Mouse (Mus musculus): ENCODE measurements around the gene Prpsap1.

The Prpsap1 gene

DNA sequence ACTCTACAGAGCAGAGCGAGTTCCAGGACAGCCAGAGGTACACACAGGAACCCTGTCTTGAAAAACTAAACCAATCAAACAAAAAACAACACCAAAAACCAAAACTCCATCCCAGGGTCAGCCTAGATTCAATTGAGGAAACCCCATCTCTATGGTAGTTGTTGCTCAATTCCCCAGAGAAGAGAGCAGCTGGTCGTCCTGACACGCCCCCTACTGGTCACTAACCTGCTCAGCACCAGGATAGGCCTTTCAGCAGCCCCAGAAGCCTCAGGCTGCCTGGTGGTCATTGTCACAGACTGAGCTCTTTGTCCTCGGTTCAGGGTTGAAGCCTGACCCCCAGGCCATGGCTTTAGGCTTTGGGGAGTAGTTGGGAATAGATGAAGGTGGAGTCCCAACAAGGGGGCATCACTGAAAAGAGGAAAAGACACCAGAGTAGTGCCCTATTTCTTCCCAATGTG lies at the start of gene Prpsap1:
Gene Prpsap1 (minus strand): TSS at position 408 of the 458 bp plus-strand sequence.
- DNase-seq (ENCODE audit: low spot score): peak; percentile 54

DNA sequence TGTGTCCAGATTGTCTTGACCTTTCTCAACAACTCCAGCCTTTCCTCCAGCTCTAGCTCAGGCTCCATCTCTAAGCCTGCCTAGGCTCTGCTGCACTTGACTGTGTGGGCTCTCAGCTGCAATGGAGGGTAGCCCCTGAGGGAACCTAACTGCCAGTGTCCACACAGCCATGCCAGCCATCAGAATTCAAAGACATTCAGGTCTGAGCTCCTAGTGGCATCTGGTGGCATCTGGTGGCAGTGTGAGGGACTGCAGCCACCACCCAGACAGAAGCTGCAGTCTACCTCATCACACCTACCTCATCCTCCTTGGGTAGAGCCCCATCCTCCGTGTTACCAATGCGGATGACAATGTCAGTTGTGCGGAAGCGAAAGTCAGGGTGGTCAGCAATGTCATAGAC lies 49.1 kb upstream of the Prpsap1 start:
- peak; percentile 43 for DNase-seq (ENCODE audit: low spot score)

DNA sequence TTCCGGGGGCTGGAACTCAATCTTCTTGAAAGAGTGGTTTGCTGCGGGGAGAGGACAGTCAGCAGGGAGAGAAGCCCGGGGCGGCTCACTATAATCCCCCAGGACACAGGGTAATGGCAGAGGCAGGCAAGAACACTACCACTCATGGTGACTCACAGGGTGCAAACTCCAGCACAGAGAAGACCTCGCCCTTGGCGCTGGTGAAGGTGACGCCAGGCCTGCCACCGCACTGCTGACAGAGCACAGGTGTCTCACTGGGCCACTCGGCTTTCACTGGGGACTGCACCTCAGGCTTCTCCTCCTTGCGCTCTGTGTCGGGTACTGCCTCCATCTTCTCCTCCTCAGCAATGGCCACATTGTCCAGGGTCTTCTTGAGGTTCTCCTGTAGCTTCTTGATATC lies 47.2 kb upstream of the Prpsap1 start:
- no peak for DNase-seq (ENCODE audit: low spot score)

DNA sequence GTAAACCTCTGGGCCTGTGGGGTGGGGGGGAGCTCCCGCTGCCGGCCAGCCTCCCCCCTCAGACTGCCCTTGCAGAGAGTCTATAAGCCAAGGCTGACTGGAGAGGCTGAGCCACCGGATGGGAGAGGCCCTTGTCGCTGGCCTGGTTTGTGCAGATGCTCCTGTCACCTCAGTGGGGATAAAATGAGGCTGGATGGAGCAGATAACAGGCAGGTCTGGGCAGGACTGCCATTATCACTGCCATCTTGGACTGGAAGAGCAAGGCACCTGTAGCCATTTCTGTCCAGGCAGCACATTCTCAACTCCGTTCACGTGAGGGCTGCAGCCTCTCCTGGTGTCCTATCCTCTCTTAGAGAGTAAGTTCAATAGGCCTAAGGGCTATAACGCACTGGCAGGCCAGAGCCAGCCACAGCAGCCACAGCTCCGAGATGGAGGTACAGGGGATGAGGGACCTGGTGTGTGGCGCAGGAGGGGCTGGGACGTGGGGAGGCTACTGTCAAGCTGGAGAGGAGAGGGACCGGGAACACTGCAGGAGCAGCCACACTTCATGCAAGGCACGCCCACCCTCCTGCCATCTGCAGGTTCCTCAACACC lies 44.2 kb upstream of the Prpsap1 start:
- DNase-seq (ENCODE audit: low spot score): no peak

DNA sequence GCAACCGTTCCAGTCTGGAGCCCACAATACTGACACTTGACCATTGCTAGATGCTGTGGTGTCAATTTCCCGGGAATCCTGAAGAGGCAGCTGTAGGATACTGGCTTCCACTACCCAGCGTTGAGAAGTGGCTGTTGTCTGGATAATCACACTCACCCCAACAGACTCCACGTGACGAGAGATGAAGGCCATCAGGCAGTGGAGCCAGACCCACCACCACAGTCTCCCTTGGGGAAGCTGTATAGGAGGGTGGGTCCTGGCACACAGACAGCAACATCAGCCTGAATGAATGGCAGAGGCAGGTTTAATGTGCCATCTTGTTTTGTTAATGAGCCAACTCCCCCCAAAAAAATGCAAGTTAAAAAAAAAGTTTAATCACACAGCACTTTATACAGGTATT lies 43.4 kb upstream of the Prpsap1 start:
- DNase-seq (ENCODE audit: low spot score): no peak

DNA sequence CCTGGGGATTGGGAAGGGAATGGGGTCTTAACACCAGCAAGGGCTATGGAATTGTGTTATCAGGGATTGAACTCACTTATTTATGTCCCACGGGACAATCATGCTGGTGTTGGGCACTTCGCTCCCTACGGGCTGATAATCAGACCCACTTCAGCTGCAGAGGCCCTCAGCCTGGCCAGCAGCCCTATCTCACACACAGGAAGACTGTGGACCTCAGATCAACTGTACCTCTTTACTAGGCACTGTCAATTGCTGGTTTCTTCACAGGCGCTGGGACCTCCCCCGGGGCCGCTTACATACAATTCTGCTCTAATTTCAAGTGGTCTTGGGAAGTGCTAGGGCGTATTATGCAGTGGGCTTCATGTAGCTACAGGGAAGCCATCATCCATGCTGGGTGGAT lies 42.7 kb upstream of the Prpsap1 start:
- no peak for DNase-seq (ENCODE audit: low spot score)

DNA sequence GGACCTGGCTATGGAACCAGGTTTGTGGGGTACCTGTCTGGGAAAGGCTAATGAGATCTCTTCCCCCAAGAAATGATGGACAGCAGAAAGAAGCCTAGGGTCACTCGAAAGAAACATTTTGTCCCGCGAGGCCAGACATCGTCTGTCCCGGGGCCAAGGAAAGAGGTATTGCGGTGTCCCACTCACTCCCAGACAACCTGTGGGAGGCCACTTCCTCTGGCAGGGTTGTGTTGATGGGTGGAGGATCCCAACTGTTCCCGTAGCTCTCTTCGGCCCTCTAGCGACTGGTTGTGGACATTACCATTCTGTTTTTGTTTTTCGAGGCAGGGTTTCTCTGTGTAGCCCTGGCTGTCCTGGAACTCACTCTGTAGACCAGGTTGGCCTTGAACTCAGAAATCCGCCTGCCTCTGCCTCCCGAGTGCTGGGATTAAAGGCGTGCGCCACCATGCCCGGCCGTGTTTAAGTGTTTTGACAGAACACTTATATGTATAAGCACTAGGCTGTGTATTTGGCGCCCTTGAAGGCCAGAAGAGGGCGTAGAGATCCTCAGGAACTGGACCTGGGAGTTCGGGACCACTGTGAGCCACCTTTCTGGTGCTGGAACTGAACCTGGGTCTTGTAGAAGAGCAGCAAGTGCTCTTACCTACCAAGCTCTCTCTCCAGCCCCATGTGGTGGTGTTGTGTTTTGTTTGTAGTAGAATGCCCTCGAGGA lies 40.3 kb upstream of the Prpsap1 start:
- DNase-seq (ENCODE audit: low spot score): peak; percentile 59

DNA sequence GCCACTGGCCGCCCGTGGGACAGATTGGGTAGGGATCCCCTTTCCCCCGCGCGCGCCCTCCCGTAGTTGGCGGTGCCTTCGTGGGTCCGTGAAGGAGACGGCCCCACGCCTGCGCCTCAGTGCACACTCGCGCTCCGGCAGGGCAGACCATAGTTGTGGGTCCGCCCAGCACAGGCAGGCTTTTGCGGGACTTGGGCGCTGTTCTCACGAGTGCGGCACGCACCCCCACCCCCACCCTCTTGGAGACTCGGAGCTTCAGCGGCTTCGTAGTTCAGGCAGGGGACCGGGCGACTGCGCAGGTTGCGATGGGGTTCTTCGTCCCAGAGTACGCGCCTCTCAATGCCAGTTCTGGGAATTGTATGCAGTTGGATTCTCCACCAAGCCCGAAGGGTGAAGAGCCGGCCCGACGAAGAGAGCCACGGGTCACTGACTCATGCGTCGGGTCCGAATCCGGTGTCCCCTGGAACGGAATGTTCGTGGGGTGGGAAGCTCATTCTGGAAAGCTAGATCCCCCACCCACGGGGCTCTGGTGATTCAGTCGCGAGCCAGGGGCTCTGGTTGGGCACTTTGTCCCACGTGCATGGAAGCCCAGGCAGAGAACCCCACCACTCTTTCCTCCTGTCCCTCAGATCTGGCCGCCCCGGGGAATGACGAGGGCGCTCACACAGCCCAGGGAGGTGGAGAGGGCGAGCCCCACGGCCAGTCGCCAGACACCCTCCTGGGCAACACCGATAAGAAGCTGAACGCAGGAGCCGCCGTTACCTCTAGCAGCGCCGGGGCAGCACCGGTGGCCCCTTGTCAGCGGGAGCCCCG lies 39.5 kb upstream of the Prpsap1 start:
- no peak for DNase-seq (ENCODE audit: low spot score)

DNA sequence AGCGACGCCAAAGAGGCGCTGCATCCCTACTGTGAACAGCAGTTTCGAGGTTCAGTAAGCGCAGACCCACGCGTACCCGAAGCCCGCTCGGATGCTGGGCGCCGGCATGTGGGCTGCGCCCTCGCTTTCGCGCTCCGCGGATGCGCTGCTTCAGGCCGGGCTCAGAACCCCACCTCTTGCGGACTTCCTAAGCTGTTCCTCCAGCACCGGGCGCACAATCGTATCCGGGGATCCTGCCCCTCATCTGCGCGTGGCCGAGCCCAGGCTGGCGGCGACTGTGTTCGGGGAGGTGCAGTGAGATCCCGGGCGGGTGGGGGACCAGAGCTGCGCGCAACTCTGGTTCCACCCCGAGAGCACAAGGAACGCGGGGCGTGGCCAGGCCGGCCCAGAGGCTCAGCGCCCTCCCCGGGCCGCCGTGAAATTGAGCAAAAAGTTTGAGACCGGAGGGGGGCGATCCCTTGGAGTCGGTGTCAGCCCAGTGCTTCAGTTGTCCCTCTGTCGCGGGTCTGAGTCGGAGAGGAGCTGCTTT lies 38.9 kb upstream of the Prpsap1 start:
- no peak for DNase-seq (ENCODE audit: low spot score)

DNA sequence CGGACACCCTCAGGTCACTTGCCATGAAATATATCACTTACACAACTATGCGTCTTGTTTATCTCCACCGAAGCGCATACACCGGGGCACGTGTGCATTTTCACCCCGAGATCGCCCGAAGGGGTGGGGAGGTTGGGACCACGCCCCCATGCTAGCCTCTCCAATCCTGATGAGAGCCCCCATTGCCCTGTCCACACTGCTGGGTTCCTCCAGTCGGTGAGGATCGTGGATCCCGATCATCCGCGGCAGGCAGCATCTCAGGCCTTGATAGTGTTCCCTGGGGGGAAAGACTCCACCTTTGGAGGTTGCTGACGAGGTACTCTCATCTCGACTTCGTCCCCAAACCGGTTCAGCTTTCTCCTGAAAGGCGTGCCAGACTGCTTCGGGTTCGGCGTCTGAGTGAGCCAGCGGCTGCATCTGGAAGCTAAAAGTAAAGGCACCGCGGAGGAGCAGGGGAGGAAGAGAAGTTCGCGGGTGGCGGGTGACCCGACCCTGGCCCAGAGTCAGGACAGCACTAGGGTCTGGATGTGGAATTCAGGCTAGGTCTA lies 38.3 kb upstream of the Prpsap1 start:
- no peak for DNase-seq (ENCODE audit: low spot score)

DNA sequence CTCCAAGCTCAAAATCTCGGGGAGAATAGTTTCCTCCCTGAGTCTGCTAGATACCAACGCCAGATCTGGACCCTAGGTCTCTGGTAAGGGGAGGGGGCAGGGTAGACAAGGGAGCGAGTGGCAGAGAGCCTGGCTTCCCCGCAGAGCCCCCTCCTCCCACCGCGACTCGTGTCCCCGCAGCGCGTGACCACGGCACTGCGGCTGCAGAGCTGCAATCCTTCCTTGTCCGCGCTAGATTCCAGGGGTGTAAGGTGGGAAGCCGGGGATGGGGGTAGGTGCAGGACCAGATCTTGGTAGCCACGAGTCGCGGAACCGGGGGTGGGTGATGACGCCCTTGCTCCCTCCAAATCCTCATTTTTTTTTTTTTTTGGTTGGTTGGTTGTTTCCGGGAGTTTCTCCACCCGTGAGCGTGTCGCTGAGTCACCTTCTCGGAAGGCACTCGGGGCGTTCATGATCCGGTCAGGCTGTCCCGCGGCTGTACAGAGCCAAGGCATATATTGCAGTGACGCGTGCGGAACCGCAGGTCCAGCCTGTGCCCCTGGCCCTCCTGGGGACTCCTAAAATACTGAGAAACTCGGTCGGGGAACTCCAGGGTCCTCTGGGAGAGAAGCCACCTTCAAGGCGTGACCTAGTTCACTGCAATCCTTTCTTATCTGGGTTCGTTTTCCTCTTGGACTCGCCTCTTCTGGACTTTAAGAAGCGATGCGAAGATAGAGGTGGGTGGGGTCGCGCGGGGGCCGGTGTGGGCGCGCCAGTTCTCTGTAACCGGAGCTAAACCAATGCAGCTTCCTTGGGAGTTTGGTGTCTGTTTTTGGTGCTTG lies 37.6 kb upstream of the Prpsap1 start:
- no peak for DNase-seq (ENCODE audit: low spot score)

DNA sequence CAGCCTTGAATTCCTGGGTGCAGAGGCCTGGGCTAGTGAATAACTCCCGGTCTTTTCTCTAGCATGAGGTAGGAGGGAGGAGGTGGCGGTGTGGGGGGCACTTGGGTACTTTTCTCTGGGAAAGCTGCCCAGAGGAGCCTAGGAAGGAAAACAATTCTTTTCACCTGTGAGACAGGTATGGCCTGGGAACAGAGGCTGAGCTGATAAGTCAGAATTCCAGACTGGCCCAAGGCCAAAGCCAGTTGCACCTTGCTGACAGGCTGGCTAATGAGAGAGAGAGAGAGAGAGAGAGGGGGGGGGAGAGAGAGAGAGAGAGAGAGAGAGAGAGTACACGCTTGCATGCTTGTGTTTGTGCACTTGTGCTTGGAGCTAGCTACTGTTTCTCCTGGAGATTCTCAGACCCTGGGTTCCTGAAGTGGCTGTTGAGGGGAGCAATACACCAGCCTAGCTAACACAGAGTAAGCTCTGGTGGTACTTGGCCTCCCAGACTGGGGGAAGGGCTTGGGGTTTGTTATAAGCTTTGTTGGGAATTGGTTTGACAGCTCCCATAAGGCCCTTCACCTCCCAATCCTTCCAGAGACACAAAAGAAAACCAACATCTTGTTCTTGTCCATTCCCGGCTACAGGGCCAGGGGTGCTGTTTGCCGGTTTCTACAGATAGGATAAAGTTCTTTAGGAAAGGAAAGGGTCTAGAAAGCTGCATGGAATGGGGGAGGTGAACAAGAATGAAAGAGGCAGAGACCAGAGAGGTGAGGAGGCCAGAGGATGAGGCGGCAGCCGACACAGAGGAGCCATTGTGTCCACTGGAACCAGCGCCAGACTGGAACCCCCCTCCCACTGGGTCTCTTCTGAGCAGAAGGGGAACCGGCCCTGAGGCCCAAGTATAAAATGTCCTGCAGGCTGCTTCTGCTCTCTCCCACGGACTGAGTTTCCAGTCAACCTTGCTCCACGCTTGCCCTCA lies 36.5 kb upstream of the Prpsap1 start, which contains the start of gene Sphk1:
Gene Sphk1 (plus strand): TSS at position 739 of the 961 bp plus-strand sequence.
- DNase-seq (ENCODE audit: low spot score): no peak

DNA sequence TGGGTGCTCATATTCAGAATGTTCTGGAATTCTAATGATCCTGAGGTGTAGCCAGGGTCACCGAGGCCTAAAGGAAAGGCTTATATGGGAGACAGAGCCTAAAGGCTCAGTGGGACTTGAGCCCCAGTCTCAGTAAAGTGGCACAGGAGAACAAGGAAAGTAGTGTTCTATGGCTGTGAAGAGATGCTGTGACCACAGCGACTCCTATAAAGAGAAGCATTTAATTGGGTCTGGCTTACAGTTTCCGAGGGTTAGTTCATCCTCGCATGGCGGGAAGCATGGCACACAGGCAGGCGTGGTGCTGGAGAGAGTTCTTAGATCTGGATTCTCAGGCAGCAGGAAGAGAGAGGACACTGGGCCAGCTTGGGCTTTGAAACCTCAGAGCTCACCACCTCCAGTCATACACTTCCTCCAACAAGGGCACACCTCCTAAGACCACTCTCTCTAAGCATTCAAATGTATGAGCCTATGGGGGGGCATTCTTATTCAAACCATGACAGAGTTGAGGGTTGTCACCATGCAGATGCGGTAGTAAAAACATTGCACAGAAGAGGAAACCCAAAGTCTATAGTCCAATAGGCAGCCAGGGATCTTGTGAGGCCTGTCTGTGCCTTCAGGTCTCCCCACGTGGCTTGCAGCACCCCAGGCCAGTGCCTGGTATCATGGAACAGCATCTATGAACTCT lies 34.8 kb upstream of the Prpsap1 start:
- no peak for DNase-seq (ENCODE audit: low spot score)

DNA sequence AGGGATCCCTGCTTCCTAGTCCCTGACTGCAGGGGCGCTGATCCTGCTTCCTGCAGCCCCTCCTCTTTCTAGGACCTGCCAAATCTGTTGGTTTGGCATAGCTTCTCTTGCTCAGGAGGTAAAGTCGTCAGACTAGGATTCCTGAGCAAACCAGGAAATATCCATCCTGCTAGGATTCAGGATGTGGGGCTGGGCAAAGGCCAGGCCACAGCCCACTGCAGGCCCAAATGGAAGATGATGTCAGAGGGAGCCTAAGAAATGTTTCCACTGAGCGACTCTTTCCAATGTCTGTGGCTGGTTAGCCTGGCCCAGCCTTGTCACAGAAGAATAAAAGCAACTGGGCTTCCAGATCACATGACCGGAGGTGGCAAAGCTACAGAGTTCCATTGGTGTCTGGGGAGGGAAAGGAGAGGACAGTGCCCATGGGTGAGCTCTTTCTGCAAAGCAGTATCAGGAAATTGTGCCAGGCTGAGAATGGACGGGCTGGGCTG lies 29.7 kb upstream of the Prpsap1 start:
- DNase-seq (ENCODE audit: low spot score): no peak

DNA sequence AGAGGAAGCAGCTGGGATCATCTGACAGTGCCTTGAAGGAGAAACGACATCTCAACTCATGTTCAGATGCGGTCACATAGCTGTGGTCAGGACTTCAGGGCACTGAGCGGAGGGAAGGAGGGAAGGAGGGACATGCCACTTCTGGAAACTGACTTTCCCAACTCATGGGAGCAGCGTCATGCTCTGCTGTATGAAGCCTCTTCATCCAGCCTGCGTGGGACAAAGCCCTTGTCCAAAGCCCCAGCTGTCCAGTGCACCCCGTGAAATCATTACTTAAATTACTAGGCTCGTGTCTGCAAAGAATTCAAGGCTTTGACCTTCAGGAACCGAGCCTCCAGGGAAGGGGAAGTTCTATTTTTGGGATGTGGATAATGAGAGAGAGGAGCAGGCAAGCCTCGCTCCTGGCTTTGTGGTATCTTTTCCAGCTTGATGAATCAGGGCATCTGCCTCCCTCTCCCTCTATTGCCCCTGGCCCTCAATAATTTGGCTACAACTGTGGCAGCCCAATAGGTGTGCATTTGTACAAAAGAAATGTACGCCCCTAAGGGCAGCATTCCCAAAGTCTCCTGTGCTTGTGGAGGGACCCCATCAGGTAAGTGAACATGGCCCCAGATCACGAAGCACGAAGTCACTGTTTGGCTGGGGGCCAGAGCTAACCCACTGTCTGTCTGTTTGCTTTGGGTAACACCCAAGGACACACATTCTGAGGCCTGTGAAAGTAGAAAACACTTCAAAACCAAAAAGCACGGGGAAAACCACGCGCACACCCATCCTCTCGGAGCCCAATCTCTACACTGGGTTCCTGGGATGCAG lies 29.1 kb upstream of the Prpsap1 start:
- DNase-seq (ENCODE audit: low spot score): no peak

DNA sequence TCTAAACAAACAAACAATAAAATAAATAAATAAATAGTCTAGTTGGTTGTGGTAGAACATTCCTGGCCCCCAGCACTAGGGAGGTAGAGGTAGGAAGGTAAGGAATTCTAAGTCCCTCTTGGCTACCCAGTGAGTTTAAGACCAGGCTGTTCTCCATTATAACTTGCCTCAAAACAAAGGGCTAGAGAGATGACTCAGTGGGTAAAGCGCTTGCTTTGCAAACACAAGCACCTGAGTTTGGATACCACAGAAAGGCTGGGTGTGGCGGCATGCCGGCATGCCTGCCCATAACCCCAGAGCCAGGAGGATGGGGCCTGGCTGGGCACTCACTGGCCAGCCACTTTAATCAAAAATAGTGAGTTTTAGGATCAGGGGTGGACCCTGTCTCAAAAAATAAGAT lies 28.0 kb upstream of the Prpsap1 start:
- no peak for DNase-seq (ENCODE audit: low spot score)

DNA sequence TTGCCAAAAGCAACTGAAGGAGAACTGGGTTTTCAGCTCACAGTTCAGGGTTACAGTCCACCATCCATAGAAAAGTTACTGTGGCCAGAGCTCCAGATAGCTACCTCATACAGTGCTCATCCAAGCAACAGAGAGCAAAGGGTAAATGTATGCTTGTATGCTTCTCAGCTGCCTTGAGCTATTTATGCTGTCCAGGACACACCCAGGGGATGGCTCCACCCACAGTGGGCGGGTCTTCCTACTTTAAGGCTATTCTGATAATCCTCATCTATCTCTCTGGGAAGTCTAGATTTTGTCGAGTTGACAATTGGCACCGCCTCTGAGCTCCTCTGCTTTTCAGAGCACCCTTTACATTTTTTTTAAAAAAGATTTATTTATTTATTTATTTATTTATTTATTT lies 27.1 kb upstream of the Prpsap1 start:
- no peak for DNase-seq (ENCODE audit: low spot score)

DNA sequence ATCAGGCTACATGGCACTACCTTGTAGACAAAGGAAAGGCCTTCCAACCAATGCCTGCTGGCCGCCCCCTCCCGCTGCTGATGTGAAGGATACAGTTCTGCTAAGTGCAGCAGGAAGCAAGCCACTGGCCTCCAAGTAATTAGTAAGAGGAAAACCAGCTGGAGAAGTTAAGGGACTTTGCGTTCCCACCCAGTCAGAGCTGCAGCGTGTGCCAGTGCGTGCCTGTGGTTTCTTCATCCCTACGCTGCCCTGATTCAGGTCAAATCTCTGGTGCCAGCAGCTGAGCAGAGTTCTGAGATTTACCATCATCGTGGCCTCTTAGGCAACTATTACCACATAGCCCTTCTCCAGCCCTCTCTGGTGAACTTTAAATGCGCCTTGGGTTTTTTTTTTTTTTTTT lies 24.5 kb upstream of the Prpsap1 start:
- no peak for DNase-seq (ENCODE audit: low spot score)

Measured in layer of hippocampus, adult 11-12 months (tissue).